Mouse (Mus musculus) embryonic facial prominence, embryonic 14.5 days (tissue): Measurements from ENCODE around the gene Cnih2. TPM values are rescaled to one million over a fixed set of nuclear protein-coding genes. Genes with fewer than 3 reads are reported as not detected.
A peak's percentile ranks its signal among the peaks of the same experiment; 100 is the strongest.

Experiments used
- ATAC-seq: fragments of 200-750 bp; cut with Nextera tagmentation; 2 replicates; pipeline ENCODE4 v1.8.0; 2017; ENCODE audit warnings: low read depth, moderate number of reproducible peaks, moderate TSS enrichment
- DNase-seq: peaks from one replicate; pipeline ENCODE4 v3.0.0-alpha.2; 2015; ENCODE audit warnings: low spot score
- H3K27ac ChIP-seq: fragments of 300-500 bp; sonication (generic); replicated peaks from 2 replicates; pipeline ENCODE4 v1.5.1; 2014; ENCODE audit warnings: low read depth, mild to moderate bottlenecking, low read length, moderate library complexity
- H3K27me3 ChIP-seq: fragments of 300-500 bp; sonication (generic); replicated peaks from 2 replicates; pipeline ENCODE4 v1.6.1; 2014; ENCODE audit warnings: low read length; ENCODE audit not compliant: control insufficient read depth, insufficient read depth
- H3K36me3 ChIP-seq: fragments of 300-500 bp; sonication (generic); 2 replicates; pipeline ENCODE4 v1.6.1; 2014; ENCODE audit warnings: low read length, mixed read lengths; ENCODE audit not compliant: control insufficient read depth, insufficient read depth
- H3K4me1 ChIP-seq: fragments of 300-500 bp; sonication (generic); 2 replicates; pipeline ENCODE4 v1.6.1; 2014; ENCODE audit warnings: antibody characterized with exemption, low read length; ENCODE audit not compliant: control insufficient read depth, insufficient read depth
- H3K4me2 ChIP-seq: fragments of 300-500 bp; sonication (generic); 2 replicates; pipeline ENCODE4 v1.6.1; 2014; ENCODE audit warnings: low read depth, mild to moderate bottlenecking, low read length, moderate library complexity, mixed read lengths
- H3K4me3 ChIP-seq: fragments of 300-500 bp; sonication (generic); 2 replicates; pipeline ENCODE4 v1.5.1; 2014; ENCODE audit warnings: low read depth, mild to moderate bottlenecking, low read length
- H3K9ac ChIP-seq: fragments of 300-500 bp; sonication (generic); 2 replicates; pipeline ENCODE4 v1.6.1; 2014; ENCODE audit warnings: low read depth, mild to moderate bottlenecking, low read length, moderate library complexity, mixed read lengths
- H3K9me3 ChIP-seq: fragments of 300-500 bp; sonication (generic); 2 replicates; pipeline ENCODE4 v1.6.1; 2016; ENCODE audit warnings: low read length; ENCODE audit not compliant: control insufficient read depth
- WGBS: fragments of 180-500 bp; shearing (Covaris S2); extraction: QIAGEN DNeasy Blood & Tissue Kit; methylation state at CpG from one replicate; pipeline ENCODE4 v1.1.7; 2014; 5-methylcytosine and 5-hydroxymethylcytosine counted together
- polyA plus RNA-seq: library from polyadenylated mRNA; unstranded; fragments of >200 nt; fragmentation: Nextera tagmentation; extraction: Ambion mirVana; gene quantifications from 2 replicates; pipeline ENCODE4 v1.2.1, GENCODE M21; 2014

Cnih2 gene
- polyA plus RNA-seq, 1 experiment from 2014 or later = 36.0 TPM

GRCm38 (mm10) chr19:5073518-5073917 lies 24.8 kb downstream of the Cnih2 start:
- WGBS = 40% methylated on average over 5 of the region's 5 CpGs
- no peak for ATAC-seq

GRCm38 (mm10) chr19:5073028-5073427 lies 25.3 kb downstream of the Cnih2 start:
- Histone ChIP-seq H3K4me1 (peaks cover 28% of the 10 kb centered on the region), H3K9me3 (no peaks in the 10 kb centered on the region), H3K27me3 (no peaks in the 10 kb centered on the region; the same call in 1 of the 2 replicates), H3K4me2 (peak overlapping the region; percentile 77), H3K9ac (0 out of 2 replicates have a peak overlapping the region, but pooled peaks have one; percentile 41), H3K4me3 (peak overlapping the region; percentile 60), H3K36me3 (no peaks in the 10 kb centered on the region), H3K27ac (peak overlapping the region; percentile 96)
- under 1% methylated on average over 15 of the region's 15 CpGs for WGBS
- DNase-seq (peak; percentile 91), ATAC-seq (peak; percentile 19; the same call in 1 of the 2 replicates)

More at GRCm38 (mm10) chr19:5073518-5073917, 24.8 kb downstream of the Cnih2 start:
- Histone ChIP-seq H3K4me3 (0 out of 2 replicates have a peak overlapping the region, but pooled peaks have one; percentile 60), H3K9me3 (no peaks in the 10 kb centered on the region), H3K4me2 (peak overlapping the region; percentile 77; the same call in 1 of the 2 replicates), H3K4me1 (peaks cover 28% of the 10 kb centered on the region), H3K27ac (no peak overlapping the region), H3K27me3 (no peaks in the 10 kb centered on the region; the same call in 1 of the 2 replicates), H3K9ac (no peak overlapping the region), H3K36me3 (no peaks in the 10 kb centered on the region)
- no peak for DNase-seq

DNA sequence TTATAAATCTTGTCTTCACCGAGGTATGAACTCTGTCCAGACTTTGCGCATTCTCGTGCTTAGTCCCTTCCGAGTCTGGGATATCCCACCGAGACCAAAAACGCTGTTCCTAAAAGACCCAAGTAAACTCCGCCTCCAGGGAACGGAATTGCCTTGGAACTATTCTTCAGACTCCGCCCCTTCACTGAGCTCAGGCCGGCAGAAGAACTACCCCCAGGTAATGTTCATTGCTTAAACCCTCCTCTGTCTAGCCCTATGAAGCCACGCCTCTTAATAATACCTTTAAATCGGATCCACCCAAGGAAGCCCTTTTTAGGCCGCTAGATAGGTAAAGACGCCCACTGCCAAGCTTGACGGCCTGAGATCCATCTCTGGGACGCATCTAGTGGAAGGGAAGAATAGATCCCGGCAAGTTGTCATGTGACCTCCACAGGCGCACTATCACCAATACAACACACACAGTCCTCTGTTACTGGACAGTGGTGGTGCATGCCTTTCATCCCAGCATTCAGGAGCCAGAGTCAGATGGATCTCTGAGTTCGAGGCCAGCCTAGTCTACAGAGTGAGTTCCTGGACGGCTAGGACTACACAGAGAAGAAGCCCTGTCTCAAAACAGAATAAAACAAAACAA lies 25.8 kb downstream of the Cnih2 start:
- 2% methylated on average over 20 of the region's 20 CpGs for WGBS
- H3K27ac ChIP-seq = peak overlapping the region; percentile 96
- H3K4me1 ChIP-seq = peaks cover 31% of the 10 kb centered on the region
- peak overlapping the region; percentile 60 for H3K4me3 ChIP-seq
- no peaks in the 10 kb centered on the region for H3K36me3 ChIP-seq
- no peaks in the 10 kb centered on the region; the same call in 1 of the 2 replicates for H3K27me3 ChIP-seq
- H3K4me2 ChIP-seq = peak overlapping the region; percentile 77
- peak overlapping the region; percentile 41; the same call in 1 of the 2 replicates for H3K9ac ChIP-seq
- H3K9me3 ChIP-seq = no peaks in the 10 kb centered on the region
- peak; percentile 87 for DNase-seq
- ATAC-seq = peak; percentile 4; the same call in 1 of the 2 replicates

DNA sequence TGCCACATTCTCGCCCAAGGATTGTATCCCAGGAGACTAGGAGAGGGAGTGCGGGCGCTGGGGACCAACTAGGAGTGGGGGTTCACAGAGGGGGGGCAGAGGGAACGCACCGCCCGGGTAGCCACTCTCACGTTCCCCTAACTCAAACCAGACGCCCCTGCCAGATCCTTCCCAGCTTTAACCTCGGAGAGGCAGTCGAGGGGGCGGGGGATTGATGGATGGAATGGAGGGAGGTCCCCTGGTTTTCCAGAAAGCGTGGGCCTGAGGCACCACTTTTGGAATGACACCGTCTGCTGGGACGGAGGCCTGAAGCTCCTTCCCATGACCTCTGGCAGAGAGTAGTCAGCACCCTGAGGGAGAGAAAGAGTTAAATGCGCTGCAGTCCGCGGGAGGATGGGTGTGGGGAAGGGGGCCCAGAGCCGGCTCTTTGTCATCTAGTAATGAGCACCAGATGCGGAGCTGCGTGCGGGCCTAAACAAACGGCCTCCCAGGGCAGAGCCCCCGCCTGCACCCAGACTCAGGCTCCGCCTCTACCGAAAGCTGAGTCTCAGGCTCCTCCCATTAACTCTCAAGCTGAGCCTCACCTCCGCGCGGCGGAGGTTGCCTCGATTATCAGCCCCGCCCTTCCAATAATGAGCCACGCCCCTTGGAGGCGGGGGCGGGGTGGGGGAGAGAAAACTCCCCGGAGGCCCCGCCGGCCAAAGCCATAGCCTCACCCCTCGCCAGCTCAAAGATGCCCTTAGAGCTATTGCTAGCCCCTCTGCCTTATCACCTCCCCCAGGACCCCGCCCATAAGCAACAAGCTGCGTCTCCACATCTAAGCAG lies 26.6 kb downstream of the Cnih2 start:
- Histone ChIP-seq H3K9me3 (no peaks in the 10 kb centered on the region), H3K27ac (peak overlapping the region; percentile 96), H3K36me3 (no peaks in the 10 kb centered on the region), H3K27me3 (no peaks in the 10 kb centered on the region; the same call in 1 of the 2 replicates), H3K4me3 (peak overlapping the region; percentile 60), H3K4me2 (peak overlapping the region; percentile 77), H3K4me1 (peaks cover 39% of the 10 kb centered on the region), H3K9ac (peak overlapping the region; percentile 83)
- ATAC-seq = peak; percentile 91
- 0% methylated on average over 21 of the region's 40 CpGs for WGBS
- DNase-seq = peak; percentile 98

DNA sequence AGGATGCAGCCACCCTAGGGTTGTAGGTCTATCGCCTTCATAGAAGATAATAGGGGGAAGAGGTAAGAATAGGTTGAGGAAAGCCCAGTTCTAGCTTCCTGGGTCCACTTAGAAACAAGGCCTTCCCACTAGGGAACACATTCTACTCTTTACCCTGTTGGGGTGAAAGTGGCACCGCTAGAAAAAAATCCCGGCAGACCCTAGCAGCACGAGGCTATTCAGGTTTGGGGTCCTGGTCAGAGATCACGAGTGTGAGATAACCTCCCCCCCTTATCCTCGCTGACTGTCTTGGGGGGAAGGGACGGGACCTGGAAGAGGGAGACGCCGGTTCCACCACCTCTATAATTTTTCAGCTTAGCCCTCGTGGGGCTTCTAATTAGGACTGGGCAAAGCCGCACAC lies 27.2 kb downstream of the Cnih2 start:
- Histone ChIP-seq H3K27ac (peak overlapping the region; percentile 96), H3K9me3 (no peaks in the 10 kb centered on the region), H3K9ac (peak overlapping the region; percentile 83), H3K36me3 (no peaks in the 10 kb centered on the region), H3K27me3 (no peaks in the 10 kb centered on the region; the same call in 1 of the 2 replicates), H3K4me2 (peak overlapping the region; percentile 77), H3K4me1 (peaks cover 40% of the 10 kb centered on the region), H3K4me3 (peak overlapping the region; percentile 60)
- DNase-seq (no peak), ATAC-seq (no peak)
- 11% methylated on average over 11 of the region's 11 CpGs for WGBS

DNA sequence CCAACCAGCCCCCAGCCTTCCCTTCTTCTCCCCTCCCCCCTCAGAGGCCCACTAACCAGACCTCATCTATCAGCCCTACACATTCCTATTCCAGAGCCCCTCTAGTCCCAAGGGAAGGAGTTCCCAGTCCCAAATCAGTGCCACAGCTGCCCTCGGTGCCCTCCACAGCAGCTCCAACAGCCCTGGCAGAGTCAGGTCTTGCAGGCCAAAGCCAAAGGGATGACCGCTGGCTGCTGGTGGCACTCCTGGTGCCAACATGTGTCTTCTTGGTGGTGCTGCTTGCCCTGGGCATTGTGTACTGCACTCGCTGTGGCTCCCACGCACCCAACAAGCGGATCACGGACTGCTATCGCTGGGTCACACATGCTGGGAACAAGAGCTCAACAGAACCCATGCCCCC lies 28.3 kb downstream of the Cnih2 start:
- H3K36me3 ChIP-seq = no peaks in the 10 kb centered on the region
- ATAC-seq = no peak
- peaks cover 42% of the 10 kb centered on the region for H3K4me1 ChIP-seq
- peak overlapping the region; percentile 96 for H3K27ac ChIP-seq
- H3K4me3 ChIP-seq = peak overlapping the region; percentile 60
- no peaks in the 10 kb centered on the region for H3K9me3 ChIP-seq
- peak overlapping the region; percentile 77 for H3K4me2 ChIP-seq
- WGBS = 74% methylated on average over 7 of the region's 7 CpGs
- DNase-seq = no peak
- no peaks in the 10 kb centered on the region; the same call in 1 of the 2 replicates for H3K27me3 ChIP-seq
- H3K9ac ChIP-seq = peak overlapping the region; percentile 83

- no peak for DNase-seq
- Histone ChIP-seq H3K4me3 (peak overlapping the region; percentile 60), H3K9ac (peak overlapping the region; percentile 83), H3K9me3 (no peaks in the 10 kb centered on the region), H3K4me2 (peak overlapping the region; percentile 77), H3K4me1 (peaks cover 46% of the 10 kb centered on the region), H3K36me3 (no peaks in the 10 kb centered on the region), H3K27me3 (no peaks in the 10 kb centered on the region; the same call in 1 of the 2 replicates), H3K27ac (peak overlapping the region; percentile 96)
- no peak for ATAC-seq
- 74% methylated on average over 5 of the region's 5 CpGs for WGBS
Measured at GRCm38 (mm10) chr19:5069486-5069885, 28.8 kb downstream of the Cnih2 start.

DNA sequence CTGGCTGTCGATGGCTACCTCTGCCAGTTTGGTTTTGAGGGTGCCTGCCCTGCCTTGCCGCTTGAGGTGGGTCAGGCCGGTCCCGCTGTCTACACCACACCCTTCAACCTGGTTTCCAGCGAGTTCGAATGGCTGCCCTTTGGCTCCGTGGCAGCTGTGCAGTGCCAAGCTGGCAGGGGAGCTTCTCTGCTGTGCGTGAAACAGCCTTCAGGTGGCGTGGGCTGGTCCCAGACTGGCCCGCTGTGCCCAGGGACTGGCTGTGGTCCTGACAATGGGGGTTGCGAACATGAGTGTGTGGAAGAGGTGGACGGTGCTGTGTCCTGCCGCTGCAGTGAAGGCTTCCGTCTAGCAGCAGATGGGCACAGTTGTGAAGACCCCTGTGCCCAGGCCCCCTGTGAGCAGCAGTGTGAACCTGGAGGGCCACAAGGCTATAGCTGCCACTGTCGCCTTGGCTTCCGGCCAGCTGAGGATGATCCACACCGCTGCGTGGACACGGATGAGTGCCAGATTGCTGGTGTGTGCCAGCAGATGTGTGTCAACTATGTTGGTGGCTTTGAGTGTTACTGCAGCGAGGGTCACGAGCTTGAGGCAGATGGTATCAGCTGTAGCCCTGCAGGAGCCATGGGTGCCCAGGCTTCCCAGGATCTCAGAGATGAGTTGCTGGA lies 29.6 kb downstream of the Cnih2 start:
- H3K9me3 ChIP-seq = no peaks in the 10 kb centered on the region

More for the DNA sequence above, 29.6 kb downstream of the Cnih2 start:
- DNase-seq = no peak
- Histone ChIP-seq H3K4me3 (peak overlapping the region; percentile 60), H3K36me3 (no peaks in the 10 kb centered on the region), H3K4me1 (peaks cover 46% of the 10 kb centered on the region), H3K27me3 (no peaks in the 10 kb centered on the region; the same call in 1 of the 2 replicates), H3K27ac (peak overlapping the region; percentile 88), H3K4me2 (peak overlapping the region; percentile 77), H3K9ac (peak overlapping the region; percentile 83)
- 20% methylated on average over 18 of the region's 21 CpGs for WGBS
- no peak for ATAC-seq
